Mouse (Mus musculus) kidney, embryonic 16.5 days (tissue): ENCODE measurements around the gene Nfkbie. TPM values are rescaled to one million over a fixed set of nuclear protein-coding genes. Genes with fewer than 3 reads are reported as not detected.

ENCODE experiments used
- ATAC-seq: fragments of 200-750 bp; cut with Nextera tagmentation; 2 replicates; pipeline ENCODE4 v1.8.0; 2017; ENCODE audit warnings: moderate TSS enrichment; ENCODE audit not compliant: low FRiP score, low TSS enrichment
- H3K27ac ChIP-seq: fragments of 300-500 bp; sonication (generic); 2 replicates; pipeline ENCODE4 v1.5.1; 2014; ENCODE audit warnings: low read length
- H3K27me3 ChIP-seq: fragments of 300-500 bp; sonication (generic); 2 replicates; pipeline ENCODE4 v1.6.1; 2014; ENCODE audit warnings: low read length, control low read depth, mixed read lengths; ENCODE audit not compliant: insufficient read depth
- H3K36me3 ChIP-seq: fragments of 300-500 bp; sonication (generic); 2 replicates; pipeline ENCODE4 v1.6.1; 2014; ENCODE audit warnings: low read length, control low read depth, mixed read lengths; ENCODE audit not compliant: insufficient read depth
- H3K4me1 ChIP-seq: fragments of 300-500 bp; sonication (generic); 2 replicates; pipeline ENCODE4 v1.6.1; 2014; ENCODE audit warnings: low read length, control low read depth, mixed read lengths; ENCODE audit not compliant: insufficient read depth
- H3K4me2 ChIP-seq: fragments of 300-500 bp; sonication (generic); replicated peaks from 2 replicates; pipeline ENCODE4 v1.6.1; 2014; ENCODE audit warnings: low read depth, low read length
- H3K4me3 ChIP-seq: fragments of 300-500 bp; sonication (generic); 2 replicates; pipeline ENCODE4 v1.5.1; 2014; ENCODE audit warnings: mild to moderate bottlenecking, low read length
- H3K9ac ChIP-seq: fragments of 300-500 bp; sonication (generic); replicated peaks from 2 replicates; pipeline ENCODE4 v1.6.1; 2014; ENCODE audit warnings: low read length
- H3K9me3 ChIP-seq: fragments of 300-500 bp; sonication (generic); 2 replicates; pipeline ENCODE4 v1.6.1; 2016; ENCODE audit warnings: low read length, control low read depth
- WGBS: fragments of 180-500 bp; shearing (Covaris S2); extraction: QIAGEN DNeasy Blood & Tissue Kit; methylation state at CpG from one replicate; pipeline ENCODE4 v1.1.7; 2014; 5-methylcytosine and 5-hydroxymethylcytosine counted together
- polyA plus RNA-seq: library from polyadenylated mRNA; unstranded; fragments of >200 nt; fragmentation: Nextera tagmentation; extraction: Ambion mirVana; gene quantifications from 2 replicates; pipeline ENCODE4 v1.2.1, GENCODE M21; 2015

Nfkbie gene
- polyA plus RNA-seq, 1 experiment from 2014 or later, result 5.9 TPM

DNA sequence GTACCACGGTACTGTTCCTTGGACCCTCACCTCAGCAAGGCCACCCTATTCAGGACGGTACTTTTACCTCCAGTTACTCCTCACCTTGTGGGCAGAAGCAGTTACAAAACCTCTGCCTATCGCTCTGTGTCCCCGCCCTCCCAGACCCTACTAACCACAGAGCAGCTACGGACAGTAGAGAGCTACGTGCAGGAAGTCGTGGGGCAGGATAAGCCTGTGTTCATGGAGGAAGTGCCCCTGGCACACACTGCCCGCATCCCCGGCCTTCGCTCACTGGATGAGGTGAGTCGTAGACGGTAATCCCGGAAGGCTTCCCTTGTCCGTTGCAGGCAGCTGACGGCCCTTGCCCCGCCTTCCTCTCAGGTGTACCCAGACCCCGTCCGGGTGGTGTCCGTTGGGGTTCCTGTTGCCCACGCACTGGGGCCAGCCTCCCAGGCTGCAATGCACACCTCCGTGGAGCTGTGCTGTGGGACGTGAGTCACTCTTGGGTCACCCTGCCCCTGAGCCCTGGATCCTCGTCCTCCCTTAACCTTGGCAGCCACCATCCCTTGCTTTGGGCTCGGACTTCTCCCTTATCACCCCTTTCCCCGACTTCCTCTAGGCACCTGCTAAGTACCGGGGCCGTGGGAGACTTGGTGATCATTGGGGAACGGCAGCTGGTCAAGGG lies 37.8 kb upstream of the Nfkbie start:
- peaks cover 22% of the 10 kb centered on the region; the same call in 1 of the 2 replicates for H3K36me3 ChIP-seq
- H3K9me3 ChIP-seq, result no peaks in the 10 kb centered on the region
- WGBS, result 91% methylated on average over 28 of the region's 28 CpGs
- H3K9ac ChIP-seq, result no peak overlapping the region
- no peak overlapping the region for H3K4me3 ChIP-seq
- H3K4me1 ChIP-seq, result peaks cover under 1% of the 10 kb centered on the region; the same call in 1 of the 2 replicates
- H3K27me3 ChIP-seq, result no peaks in the 10 kb centered on the region
- no peak overlapping the region for H3K4me2 ChIP-seq
- ATAC-seq, result no peak
- H3K27ac ChIP-seq, result no peak overlapping the region

DNA sequence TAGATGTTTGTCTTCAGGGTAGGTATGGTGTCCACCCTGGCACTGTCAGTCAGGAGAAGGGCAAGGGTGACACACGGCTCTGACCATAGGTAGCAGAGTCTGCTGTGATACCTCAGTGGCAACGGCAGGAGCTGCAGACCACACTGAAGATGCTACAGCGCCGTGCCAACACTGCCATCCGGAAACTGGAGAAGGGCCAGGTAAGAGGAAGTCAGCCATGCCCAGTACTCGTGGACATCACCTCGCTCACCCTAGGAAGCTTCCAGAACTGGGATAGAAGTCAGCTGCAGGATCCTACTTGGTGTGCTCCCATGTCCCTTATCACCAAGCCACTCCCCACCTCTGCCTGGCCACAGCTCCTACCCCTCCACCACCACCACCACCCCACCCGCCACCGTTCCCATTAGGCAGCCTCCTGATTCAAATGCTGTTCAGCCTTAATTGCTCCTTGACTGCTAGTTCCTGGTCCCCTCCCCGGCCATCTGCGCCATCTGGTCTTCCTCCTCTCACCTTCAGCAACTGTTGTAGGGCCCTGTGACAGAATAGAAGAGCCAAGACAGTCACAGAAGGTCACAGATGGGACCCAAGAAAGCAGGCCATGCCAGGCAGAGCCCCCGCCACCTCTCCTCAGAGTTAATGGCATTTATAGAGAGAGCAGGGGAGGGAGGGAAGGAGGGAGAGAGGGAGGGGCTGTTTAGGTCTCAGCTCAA lies 36.6 kb upstream of the Nfkbie start:
- Histone ChIP-seq H3K36me3 (peaks cover 22% of the 10 kb centered on the region; the same call in 1 of the 2 replicates), H3K4me3 (no peak overlapping the region), H3K27me3 (0 out of 2 replicates have a peak, but pooled peaks cover 3% of the 10 kb centered on the region), H3K4me1 (peaks cover 4% of the 10 kb centered on the region; the same call in 1 of the 2 replicates), H3K27ac (no peak overlapping the region), H3K9ac (no peak overlapping the region), H3K4me2 (no peak overlapping the region), H3K9me3 (no peaks in the 10 kb centered on the region)
- no peak for ATAC-seq
- WGBS, result 70% methylated on average over 12 of the region's 12 CpGs

DNA sequence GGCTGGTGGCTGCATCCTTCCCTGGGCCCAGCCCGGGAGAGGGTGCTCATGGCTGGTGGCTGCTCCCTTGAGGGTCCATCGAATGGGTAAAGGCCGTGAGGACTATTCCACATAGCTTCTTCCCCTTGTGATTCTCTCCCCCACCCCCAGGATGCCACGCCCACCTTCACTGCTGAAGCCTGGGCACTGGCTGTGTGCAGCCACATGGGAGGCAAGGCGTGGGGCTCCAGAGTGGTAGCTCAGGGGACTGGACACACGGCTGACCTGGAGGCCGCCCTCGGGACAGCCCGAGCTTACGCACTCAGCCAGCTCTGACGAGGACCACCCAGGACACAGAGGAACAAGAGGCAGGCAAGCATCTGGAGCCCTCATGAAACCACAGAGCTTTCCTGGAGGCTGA lies 35.4 kb upstream of the Nfkbie start:
- peaks cover 22% of the 10 kb centered on the region; the same call in 1 of the 2 replicates for H3K36me3 ChIP-seq
- H3K27me3 ChIP-seq, result peaks cover 13% of the 10 kb centered on the region; the same call in 1 of the 2 replicates
- no peak overlapping the region for H3K4me3 ChIP-seq
- no peak for ATAC-seq
- H3K4me2 ChIP-seq, result no peak overlapping the region
- WGBS, result 69% methylated on average over 11 of the region's 11 CpGs
- H3K27ac ChIP-seq, result no peak overlapping the region
- no peaks in the 10 kb centered on the region for H3K9me3 ChIP-seq
- H3K9ac ChIP-seq, result no peak overlapping the region
- H3K4me1 ChIP-seq, result peaks cover 4% of the 10 kb centered on the region; the same call in 1 of the 2 replicates

DNA sequence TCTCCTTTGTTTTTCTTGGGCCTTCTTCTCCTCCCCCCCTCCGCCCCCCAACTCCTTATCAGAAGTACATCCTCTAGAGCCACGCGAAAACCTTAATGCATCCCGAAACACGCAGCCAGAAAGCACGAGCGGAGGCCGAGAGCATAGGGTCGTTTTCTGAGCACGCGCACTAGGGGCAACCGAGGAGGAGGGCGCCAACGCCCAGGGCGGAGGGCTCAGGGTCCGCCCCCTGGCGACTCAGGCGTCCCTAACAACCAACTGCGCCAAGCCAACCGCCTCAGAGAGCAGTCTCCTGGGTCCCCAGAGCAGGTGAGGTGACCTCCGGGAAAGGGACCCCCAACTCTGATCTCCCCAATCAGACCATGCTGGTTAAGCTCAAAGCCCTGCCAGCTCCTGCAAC lies 32.2 kb upstream of the Nfkbie start, which contains the start of gene Tcte1:
TSS of gene Tcte1 (plus strand) at position 172 of the 400 bp plus-strand sequence.
- H3K27me3 ChIP-seq, result peaks cover 13% of the 10 kb centered on the region; the same call in 1 of the 2 replicates
- peak within 1 kb of the TSS; percentile 54 for H3K9ac ChIP-seq
- peaks cover 7% of the 10 kb centered on the region; the same call in 1 of the 2 replicates for H3K4me1 ChIP-seq
- ATAC-seq, result peak; percentile 75; the same call in 1 of the 2 replicates
- peak within 1 kb of the TSS; percentile 67 for H3K4me2 ChIP-seq
- H3K27ac ChIP-seq, result no peak within 1 kb of the TSS
- H3K36me3 ChIP-seq, result 0 out of 2 replicates have a peak, but pooled peaks cover 17% of the 10 kb centered on the region
- H3K4me3 ChIP-seq, result peak within 1 kb of the TSS; percentile 48
- WGBS, result under 1% methylated on average over 21 of the region's 21 CpGs
- H3K9me3 ChIP-seq, result no peaks in the 10 kb centered on the region

DNA sequence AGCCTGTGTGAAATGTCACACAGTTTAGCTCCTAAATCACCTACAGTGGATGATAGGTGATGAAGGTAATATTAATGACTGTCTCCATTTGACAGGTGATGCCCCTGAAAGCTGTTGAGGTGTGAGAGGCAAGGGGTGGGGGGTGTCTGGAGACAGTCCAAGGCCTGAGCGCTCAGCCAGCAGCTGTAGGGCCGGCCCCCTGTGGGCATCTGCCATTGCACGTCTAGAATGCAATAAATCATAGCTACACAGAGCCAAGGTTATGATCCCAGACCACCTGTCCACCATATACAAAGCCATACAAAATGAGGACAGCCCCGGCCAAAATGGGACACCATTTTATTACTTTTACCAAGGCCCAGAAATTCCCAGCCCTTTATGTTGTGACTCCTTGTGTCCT lies 30.5 kb upstream of the Nfkbie start:
- Histone ChIP-seq H3K9me3 (no peaks in the 10 kb centered on the region), H3K27ac (no peak overlapping the region), H3K4me1 (peaks cover 7% of the 10 kb centered on the region; the same call in 1 of the 2 replicates), H3K4me3 (no peak overlapping the region), H3K4me2 (no peak overlapping the region), H3K9ac (no peak overlapping the region), H3K36me3 (0 out of 2 replicates have a peak, but pooled peaks cover 8% of the 10 kb centered on the region), H3K27me3 (peaks cover 13% of the 10 kb centered on the region; the same call in 1 of the 2 replicates)
- WGBS, result 42% methylated on average over 4 of the region's 4 CpGs
- no peak for ATAC-seq

DNA sequence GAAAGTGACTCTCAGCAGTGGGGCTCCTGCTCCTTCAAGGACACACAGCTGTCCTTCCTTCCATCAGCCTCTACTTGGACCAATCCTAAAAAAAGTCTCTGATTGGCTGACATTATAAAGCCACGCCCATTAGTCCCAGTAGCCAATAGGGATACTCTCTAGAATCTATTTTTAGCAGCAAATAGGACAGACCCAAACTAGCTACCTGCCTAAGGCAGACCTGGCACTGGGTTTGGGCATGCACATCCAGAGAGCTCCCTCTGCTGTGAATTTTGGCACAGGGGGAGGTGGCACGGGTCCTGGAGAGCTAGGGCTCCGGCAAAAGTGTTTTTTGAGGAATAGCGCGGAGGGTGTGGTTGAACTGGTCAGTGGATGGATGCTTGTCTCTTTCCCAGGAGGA lies 28.9 kb upstream of the Nfkbie start:
- Histone ChIP-seq H3K9ac (no peak overlapping the region), H3K9me3 (no peaks in the 10 kb centered on the region), H3K27ac (no peak overlapping the region), H3K27me3 (peaks cover 21% of the 10 kb centered on the region), H3K4me2 (no peak overlapping the region), H3K4me3 (no peak overlapping the region), H3K36me3 (no peaks in the 10 kb centered on the region), H3K4me1 (peaks cover 7% of the 10 kb centered on the region; the same call in 1 of the 2 replicates)
- no peak for ATAC-seq
- WGBS, result 20% methylated on average over 5 of the region's 5 CpGs

DNA sequence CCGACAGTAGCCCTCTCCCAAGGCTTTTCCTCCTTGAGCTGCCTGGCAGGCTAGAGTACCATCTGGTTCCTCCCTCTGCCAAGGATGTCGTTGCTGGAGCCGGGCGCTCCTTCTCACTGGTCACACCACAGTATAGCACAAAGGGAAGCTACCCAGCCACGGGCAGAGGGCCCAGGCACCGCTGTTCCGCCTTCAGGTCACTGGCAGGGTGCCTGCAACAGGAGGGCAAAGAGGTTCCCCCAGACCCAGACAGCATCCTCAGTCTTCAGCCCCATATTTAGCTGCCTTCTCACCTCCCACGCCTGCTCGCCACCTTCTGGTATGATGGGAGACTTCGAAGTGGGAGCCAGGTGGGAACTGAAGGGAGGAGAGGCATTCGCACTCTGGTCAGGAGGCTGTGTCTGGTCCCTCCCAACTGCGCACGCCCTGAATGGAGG lies 25.1 kb upstream of the Nfkbie start:
- ATAC-seq, result no peak
- H3K4me1 ChIP-seq, result peaks cover 2% of the 10 kb centered on the region; the same call in 1 of the 2 replicates
- no peak overlapping the region for H3K4me2 ChIP-seq
- H3K9me3 ChIP-seq, result no peaks in the 10 kb centered on the region
- 45% methylated on average over 13 of the region's 13 CpGs for WGBS
- peaks cover 31% of the 10 kb centered on the region for H3K27me3 ChIP-seq
- H3K9ac ChIP-seq, result no peak overlapping the region
- no peaks in the 10 kb centered on the region for H3K36me3 ChIP-seq
- H3K4me3 ChIP-seq, result no peak overlapping the region
- H3K27ac ChIP-seq, result no peak overlapping the region

DNA sequence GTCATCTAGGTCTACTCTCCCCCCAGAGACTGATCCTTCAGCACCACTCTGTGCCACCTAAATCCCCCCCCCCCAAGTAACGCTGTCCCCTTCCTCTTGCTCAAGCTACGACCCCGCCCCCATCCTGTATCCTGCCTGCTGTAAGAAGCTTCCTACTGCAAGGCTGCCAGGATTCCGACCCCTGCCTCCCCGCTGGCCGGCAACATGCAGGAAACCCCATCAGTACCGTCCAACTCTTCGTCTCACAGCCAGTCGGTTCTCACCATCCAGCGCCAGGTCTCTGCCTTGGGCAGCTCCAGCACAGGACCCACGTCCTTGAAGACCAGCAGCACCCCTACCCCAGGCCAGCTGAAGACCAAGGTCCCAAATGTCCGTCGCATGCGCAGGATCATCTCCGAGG lies 22.6 kb upstream of the Nfkbie start:
- ATAC-seq, result no peak
- peaks cover 50% of the 10 kb centered on the region for H3K27me3 ChIP-seq
- H3K36me3 ChIP-seq, result no peaks in the 10 kb centered on the region
- H3K9me3 ChIP-seq, result no peaks in the 10 kb centered on the region
- H3K4me1 ChIP-seq, result no peaks in the 10 kb centered on the region
- H3K4me3 ChIP-seq, result no peak overlapping the region
- no peak overlapping the region for H3K4me2 ChIP-seq
- H3K27ac ChIP-seq, result no peak overlapping the region
- no peak overlapping the region for H3K9ac ChIP-seq
- WGBS, result 52% methylated on average over 15 of the region's 15 CpGs

DNA sequence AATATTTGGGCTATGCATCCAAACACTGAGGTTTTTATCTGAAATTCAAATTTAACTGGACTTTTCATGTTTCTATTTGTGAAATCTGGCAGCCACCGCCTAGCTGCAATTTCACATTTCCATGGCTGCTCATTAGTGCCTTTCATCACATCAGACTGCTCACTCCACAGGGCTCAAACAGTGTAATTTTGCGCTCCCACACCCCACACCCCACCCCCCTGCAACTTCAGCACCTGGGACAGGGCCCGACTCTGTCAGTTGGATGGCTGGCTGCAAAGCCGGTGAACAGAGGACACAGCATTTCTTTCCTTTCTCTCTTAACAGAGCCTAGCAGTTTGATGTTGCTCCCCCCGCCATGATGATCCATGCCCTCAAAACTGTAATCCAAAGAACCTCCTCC lies 19.2 kb upstream of the Nfkbie start:
- Histone ChIP-seq H3K4me3 (no peak overlapping the region), H3K9ac (no peak overlapping the region), H3K27ac (no peak overlapping the region), H3K4me2 (no peak overlapping the region), H3K36me3 (no peaks in the 10 kb centered on the region), H3K4me1 (no peaks in the 10 kb centered on the region), H3K27me3 (peaks cover 61% of the 10 kb centered on the region), H3K9me3 (no peaks in the 10 kb centered on the region)
- ATAC-seq, result no peak; the same call in 1 of the 2 replicates
- WGBS, result 10% methylated on average over 5 of the region's 5 CpGs
